8 mouse cellular contexts compared by ENCODE assay signal in the genomic region with DNA sequence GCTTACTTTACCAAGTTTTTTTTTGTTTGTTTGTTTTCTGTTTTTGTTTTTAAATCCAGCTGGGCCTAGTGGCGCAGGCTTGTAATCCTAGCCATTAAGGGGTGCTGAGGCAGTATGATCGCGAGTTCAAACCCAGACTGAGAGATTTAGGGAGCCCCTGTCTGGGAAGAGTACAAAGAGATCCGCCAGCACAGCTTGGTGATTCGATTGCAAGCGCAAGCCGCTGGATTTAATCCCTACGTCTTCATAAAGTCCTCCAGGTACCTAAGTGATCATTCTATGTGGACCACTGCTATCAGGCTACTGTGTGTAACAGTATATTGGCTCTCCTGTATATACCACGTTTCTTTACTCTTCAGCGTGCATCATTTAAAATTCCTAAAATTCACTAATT. TPM values are rescaled to one million over a fixed set of nuclear protein-coding genes. Genes with fewer than 3 reads are reported as not detected.
DNase-seq lines count a peak whose midpoint lies in the region; ATAC-seq and TF ChIP-seq lines count a peak whose summit lies in the region.

No protein-coding gene starts in this region.

- H3K4me1 ChIP-seq in neural tube, embryonic 11.5 days (ENCODE audit: control insufficient read depth, insufficient read depth, low read length): no peaks in the 10 kb centered on the region
- H3K4me1 ChIP-seq in liver, embryonic 13.5 days (replicated peaks): no peaks in the 10 kb centered on the region
- no peaks in the 10 kb centered on the region for H3K4me1 ChIP-seq in stomach, postnatal 0 days (replicated peaks; ENCODE audit: control insufficient read depth, insufficient read depth)

- TF ChIP-seq EP300 in stomach, postnatal 0 days (optimal IDR thresholded peaks at IDR 0.05): no peak

- H3K4me2 ChIP-seq in neural tube, embryonic 11.5 days (ENCODE audit: low read depth): peak overlapping the region; percentile 64
- H3K4me2 ChIP-seq in liver, embryonic 13.5 days: peak overlapping the region; percentile 52
- H3K4me2 ChIP-seq in stomach, postnatal 0 days (replicated peaks; ENCODE audit: low read depth): peak overlapping the region; percentile 57; the same call in 1 of the 2 replicates

- WGBS in neural tube, embryonic 11.5 days: 31% methylated on average over 10 of the region's 10 CpGs
- WGBS in liver, embryonic 13.5 days (ENCODE audit: insufficient replicate concordance): 30% methylated on average over 10 of the region's 10 CpGs
- WGBS in stomach, postnatal 0 days: 43% methylated on average over 10 of the region's 10 CpGs

- DNase-seq in cerebellum, adult 11 months: no peak
- DNase-seq in neural tube, embryonic 11.5 days (ENCODE audit: low spot score): no peak
- no peak for DNase-seq in neural tube, embryonic 10.5 days (ENCODE audit: extremely low spot score, low spot score)
- DNase-seq in liver, embryonic 13.5 days: no peak
- no peak for DNase-seq in stomach, postnatal 0 days (ENCODE audit: low spot score)
- DNase-seq in layer of hippocampus, postnatal 36 days: no peak

- H3K9ac ChIP-seq in neural tube, embryonic 11.5 days (ENCODE audit: low read length): no peak overlapping the region
- no peak overlapping the region for H3K9ac ChIP-seq in liver, embryonic 13.5 days
- H3K9ac ChIP-seq in stomach, postnatal 0 days (ENCODE audit: low read length): no peak overlapping the region

- H3K9me3 ChIP-seq in neural tube, embryonic 11.5 days (ENCODE audit: control insufficient read depth, low read length): no peaks in the 10 kb centered on the region
- no peaks in the 10 kb centered on the region for H3K9me3 ChIP-seq in liver, embryonic 13.5 days (replicated peaks)
- H3K9me3 ChIP-seq in stomach, postnatal 0 days (ENCODE audit: control insufficient read depth, low read length): no peaks in the 10 kb centered on the region

- no peaks in the 10 kb centered on the region for H3K36me3 ChIP-seq in neural tube, embryonic 11.5 days (ENCODE audit: control insufficient read depth, insufficient read depth, low read length)
- no peaks in the 10 kb centered on the region for H3K36me3 ChIP-seq in liver, embryonic 13.5 days
- no peaks in the 10 kb centered on the region for H3K36me3 ChIP-seq in stomach, postnatal 0 days (ENCODE audit: control insufficient read depth, insufficient read depth, low read length)

- ATAC-seq in cerebellum, adult (ENCODE audit: insufficient number of reproducible peaks, low FRiP score, low TSS enrichment): 0 out of 2 replicates have a peak, but pooled peaks have one; percentile 18
- peak; percentile 62; the same call in 1 of the 2 replicates for ATAC-seq in neural tube, embryonic 11.5 days (ENCODE audit: insufficient read depth, low FRiP score, low TSS enrichment)
- no peak for ATAC-seq in liver, embryonic 13.5 days (ENCODE audit: low read depth)
- ATAC-seq in stomach, postnatal 0 days (ENCODE audit: low FRiP score, low TSS enrichment): no peak
- no peak for ATAC-seq in erythroid progenitor cell, adult 5-6 weeks (replicated peaks; ENCODE audit: low FRiP score, poor library complexity, severe bottlenecking)

- H3K27ac ChIP-seq in neural tube, embryonic 11.5 days (ENCODE audit: low read depth, low read length): no peak overlapping the region
- H3K27ac ChIP-seq in liver, embryonic 13.5 days: no peak overlapping the region
- H3K27ac ChIP-seq in stomach, postnatal 0 days (replicated peaks): no peak overlapping the region

- TF ChIP-seq CTCF in stomach, postnatal 0 days (IDR thresholded peaks at IDR 0.05; ENCODE audit: low read depth): no peak

- H3K27me3 ChIP-seq in neural tube, embryonic 11.5 days (ENCODE audit: control insufficient read depth, insufficient read depth, low read length): peaks cover 12% of the 10 kb centered on the region
- peaks cover 22% of the 10 kb centered on the region for H3K27me3 ChIP-seq in liver, embryonic 13.5 days
- H3K27me3 ChIP-seq in stomach, postnatal 0 days (ENCODE audit: control insufficient read depth, insufficient read depth, low read length): no peaks in the 10 kb centered on the region

- peak overlapping the region; percentile 28 for H3K4me3 ChIP-seq in neural tube, embryonic 11.5 days (ENCODE audit: low read depth, low read length)
- peak overlapping the region; percentile 28; the same call in 1 of the 2 replicates for H3K4me3 ChIP-seq in liver, embryonic 13.5 days (replicated peaks)
- H3K4me3 ChIP-seq in stomach, postnatal 0 days (ENCODE audit: low read depth, low read length): peak overlapping the region; percentile 26

RNA-seq across cellular contexts. Expression of gene Rnf138rt1, which starts 0.3 kb away (rescaled TPM):
- polyA plus RNA-seq in neural tube, embryonic 11.5 days (2014; fragmentation: Nextera tagmentation; extraction: Ambion mirVana): 0.47 and 0.97 TPM in 2 replicates
- 0.09 TPM in 1 of 2 replicates, not detected in the other for polyA plus RNA-seq in liver, embryonic 13.5 days (2015; fragmentation: Nextera tagmentation; extraction: Ambion mirVana)
- polyA plus RNA-seq in stomach, postnatal 0 days (2015; fragmentation: Nextera tagmentation; extraction: Ambion mirVana): 0.25 and 0.53 TPM in 2 replicates
- total RNA-seq in erythroid progenitor cell, adult 5-6 weeks (2015; ENCODE audit: low replicate concordance): not detected in 2 replicates
- not detected in 2 replicates for total RNA-seq in erythroid progenitor cell, adult 5-6 weeks (2017; ENCODE audit: low replicate concordance)
- total RNA-seq in layer of hippocampus, postnatal 36 days (2021): 1 to 10 TPM; 1.1 to 1.3 TPM

Comparison
In these comparisons a context has a peak if more than half of its experiments do, and no peak if none do; other contexts are left out.
1. ATAC-seq: peak in cerebellum, adult (single experiment) and neural tube, embryonic 11.5 days (single experiment); none in liver, embryonic 13.5 days (single experiment), stomach, postnatal 0 days (single experiment) and erythroid progenitor cell, adult 5-6 weeks (single experiment).
2. Peak in every context shown above with its lines, with median percentiles within 50 percentile points of each other: H3K4me2 ChIP-seq and H3K4me3 ChIP-seq.